Mouse (Mus musculus) bone marrow macrophage, adult 2 months (primary cell): ENCODE data around the gene Endog.

Experiments used
- CTCF ChIP-seq: IDR thresholded peaks from 2 replicates; pipeline ENCODE4 v1.5.1; 2012; ENCODE audit warnings: low read depth, mild to moderate bottlenecking, low read length, moderate library complexity
- POLR2A ChIP-seq: IDR thresholded peaks from 2 replicates; pipeline ENCODE4 v1.6.1; 2012; ENCODE audit warnings: mild to moderate bottlenecking, low read depth, low read length, borderline replicate concordance

GRCm38 (mm10) chr2:30123729-30124471 lies 47.4 kb upstream of the Endog start:
- TF ChIP-seq CTCF = no peak
- no peak for TF ChIP-seq POLR2A
